Mouse (Mus musculus) cerebellum, postnatal 14 days (tissue): ENCODE data around the gene Adamts12.
A peak's percentile ranks its signal among the peaks of the same experiment; 100 is the strongest.

Source experiments
- DNase-seq, 2 experiments: peaks; one replicate each; pipeline ENCODE4 v3.0.0; 2021; ENCODE audit warnings: mixed read lengths in 2 of 2

Adamts12 gene

GRCm38 (mm10) chr15:11317077-11317476, 252.5 kb downstream of the Adamts12 start:
- DNase-seq: no peak

GRCm38 (mm10) chr15:11320481-11320880, 255.9 kb downstream of the Adamts12 start:
- peak; percentile 71 to 73 for DNase-seq

GRCm38 (mm10) chr15:11339467-11340180, 275.0 kb downstream of the Adamts12 start:
- peak; percentile 2 to 6 for DNase-seq

GRCm38 (mm10) chr15:11355865-11356264, 291.3 kb downstream of the Adamts12 start:
- no peak for DNase-seq

GRCm38 (mm10) chr15:11357501-11357900, 292.9 kb downstream of the Adamts12 start:
- DNase-seq: no peak

- no peak for DNase-seq
Measured at GRCm38 (mm10) chr15:11360888-11361287, 296.3 kb downstream of the Adamts12 start.

- no peak for DNase-seq
Measured at GRCm38 (mm10) chr15:11361824-11362223, 297.2 kb downstream of the Adamts12 start.

GRCm38 (mm10) chr15:11364112-11364511, 299.5 kb downstream of the Adamts12 start:
- DNase-seq: no peak

GRCm38 (mm10) chr15:11364795-11365194, 300.2 kb downstream of the Adamts12 start:
- DNase-seq: peak; percentile 11 to 27

GRCm38 (mm10) chr15:11369572-11369971, 305.0 kb downstream of the Adamts12 start:
- no peak for DNase-seq

GRCm38 (mm10) chr15:11370477-11371085, 306.0 kb downstream of the Adamts12 start:
- DNase-seq: no peak

- no peak for DNase-seq
Measured at GRCm38 (mm10) chr15:11379431-11380086, 315.0 kb downstream of the Adamts12 start.

- peak; percentile 50 to 61 for DNase-seq
Measured at GRCm38 (mm10) chr15:11380087-11380530, 315.5 kb downstream of the Adamts12 start.

- no peak for DNase-seq
Measured at GRCm38 (mm10) chr15:11380616-11381015, 316.0 kb downstream of the Adamts12 start.

- DNase-seq: no peak
Measured at GRCm38 (mm10) chr15:11382585-11382984, 318.0 kb downstream of the Adamts12 start.

GRCm38 (mm10) chr15:11383796-11384195, 319.2 kb downstream of the Adamts12 start:
- peak; percentile 12 for DNase-seq

GRCm38 (mm10) chr15:11392903-11393302, 328.3 kb downstream of the Adamts12 start:
- no peak for DNase-seq

- no peak for DNase-seq
Measured at GRCm38 (mm10) chr15:11396421-11396820, 331.8 kb downstream of the Adamts12 start.
